In genomic region chr11:4661871-4662495, GRCm38 (mm10) we compare ENCODE assay signal across 14 mouse cellular contexts. TPM values are rescaled to one million over a fixed set of nuclear protein-coding genes. Genes with fewer than 3 reads are reported as not detected.
DNase-seq lines count a peak whose midpoint lies in the region; ATAC-seq and TF ChIP-seq lines count a peak whose summit lies in the region.
"Had no signal": no experiment of that assay in that cellular context is flagged by ENCODE, and none has a peak within 500 bp of the region (broad histone marks: within the 10 kb centered on the region; RNA-seq: fewer than 3 reads in every experiment).

No protein-coding gene starts in this region.

- no peak for ATAC-seq in liver, postnatal 0 days

- peak; percentile 30 for DNase-seq in layer of hippocampus, adult 9-11 months
- no peak for DNase-seq in layer of hippocampus, postnatal 10 days (ENCODE audit: low spot score in 2 of 2)
- no peak for DNase-seq in MEL (ENCODE audit: low read depth, low spot score)
- peak; percentile 38 for DNase-seq in cerebellum, adult 11 months
- no peak for DNase-seq in liver, postnatal 0 days
- DNase-seq in spleen, adult 12 weeks (ENCODE audit: low spot score), result no peak
- DNase-seq in kidney, postnatal 10 days, result no peak
- DNase-seq in right cerebral cortex, postnatal 36 days (ENCODE audit: low spot score in 2 of 2), result no peak

- no peaks in the 10 kb centered on the region for H3K79me2 ChIP-seq in MEL (ENCODE audit: control insufficient read depth, insufficient read depth, low read length, poor library complexity)

- no peak for TF ChIP-seq RAD21 in MEL (IDR thresholded peaks at IDR 0.05; ENCODE audit: low read depth, low read length)

- no peak for TF ChIP-seq CTCF in MEL (IDR thresholded peaks at IDR 0.05 in 2 of 3, conservative IDR thresholded peaks at IDR 0.05 in 1 of 3; ENCODE audit: control insufficient read depth in 1 of 3, insufficient read depth in 1 of 3, low read depth in 2 of 3, low read length in 3 of 3, poor library complexity in 1 of 3, severe bottlenecking in 1 of 3)
- TF ChIP-seq CTCF in liver, postnatal 0 days (IDR thresholded peaks at IDR 0.05; ENCODE audit: low read depth), result no peak

- peak overlapping the region; percentile 26; the same call in 1 of the 2 replicates for H3K27ac ChIP-seq in MEL (ENCODE audit: control insufficient read depth, low read depth, low read length)
- H3K27ac ChIP-seq in liver, postnatal 0 days (ENCODE audit: low read depth), result 0 out of 2 replicates have a peak overlapping the region, but pooled peaks have one; percentile 29
- H3K27ac ChIP-seq: hindbrain, embryonic 15.5 days had no signal

- H3K27me3 ChIP-seq in MEL (ENCODE audit: control insufficient read depth in 1 of 2, insufficient read depth in 2 of 2, low read length in 2 of 2), result no peaks in the 10 kb centered on the region
- H3K27me3 ChIP-seq in liver, postnatal 0 days (ENCODE audit: insufficient read depth, low read length), result no peaks in the 10 kb centered on the region
- H3K27me3 ChIP-seq: hindbrain, embryonic 15.5 days had no signal

- H3K9me3 ChIP-seq in MEL (replicated peaks; ENCODE audit: insufficient read depth, low read length), result no peaks in the 10 kb centered on the region
- no peaks in the 10 kb centered on the region for H3K9me3 ChIP-seq in liver, postnatal 0 days (ENCODE audit: low read length)
- H3K9me3 ChIP-seq: hindbrain, embryonic 15.5 days had no signal

- peaks cover 20 to 25% of the 10 kb centered on the region in 2 experiments for H3K4me1 ChIP-seq in MEL (ENCODE audit: control insufficient read depth in 1 of 2, insufficient read depth in 2 of 2, low read length in 2 of 2)
- H3K4me1 ChIP-seq in liver, postnatal 0 days (ENCODE audit: insufficient read depth), result peaks cover 12% of the 10 kb centered on the region

- H3K9ac ChIP-seq in MEL (ENCODE audit: control insufficient read depth, low read depth, low read length, poor library complexity, severe bottlenecking), result no peak overlapping the region
- H3K9ac ChIP-seq in liver, postnatal 0 days (replicated peaks), result no peak overlapping the region
- H3K9ac ChIP-seq: hindbrain, embryonic 15.5 days had no signal

- no peak for TF ChIP-seq EP300 in MEL (IDR thresholded peaks at IDR 0.05; ENCODE audit: low read depth in 1 of 2, low read length in 2 of 2)
- TF ChIP-seq EP300 in liver, postnatal 0 days (IDR thresholded peaks at IDR 0.05; ENCODE audit: low read depth), result no peak

- H3K4me3 ChIP-seq in MEL (ENCODE audit: control insufficient read depth in 1 of 2, insufficient read depth in 1 of 2, low read depth in 2 of 2, low read length in 2 of 2), result no peak overlapping the region
- no peak overlapping the region for H3K4me3 ChIP-seq in liver, postnatal 0 days (ENCODE audit: low read depth, low read length)
- H3K4me3 ChIP-seq: hindbrain, embryonic 15.5 days had no signal

- H3K4me2 ChIP-seq in liver, postnatal 0 days (ENCODE audit: low read depth, low read length), result no peak overlapping the region
- H3K4me2 ChIP-seq: hindbrain, embryonic 15.5 days had no signal

- TF ChIP-seq POLR2A in MEL (IDR thresholded peaks at IDR 0.05; ENCODE audit: control insufficient read depth in 1 of 2, insufficient read depth in 1 of 2, low read depth in 1 of 2, low read length in 2 of 2, poor library complexity in 1 of 2), result no peak

- H3K36me3 ChIP-seq in MEL (ENCODE audit: control insufficient read depth in 1 of 2, insufficient read depth in 2 of 2, low read length in 2 of 2), result peaks cover 10 to 29% of the 10 kb centered on the region in 2 experiments
- peaks cover 36% of the 10 kb centered on the region for H3K36me3 ChIP-seq in liver, postnatal 0 days (replicated peaks; ENCODE audit: insufficient read depth, low read length)

- 87% methylated on average over 10 of the region's 10 CpGs for whole genome bisulfite sequencing in liver, postnatal 0 days (ENCODE audit: insufficient replicate concordance)

TF ChIP-seq in MEL, 35 proteins besides CTCF, POLR2A, EP300 and RAD21:
- TF ChIP-seq TAL1 (IDR thresholded peaks at IDR 0.05; ENCODE audit: low read length) (no peak), CHD2 (IDR thresholded peaks at IDR 0.05; ENCODE audit: low read length) (no peak), KAT2A (conservative IDR thresholded peaks at IDR 0.05; ENCODE audit: low read depth, low read length) (no peak), BHLHE40 (IDR thresholded peaks at IDR 0.05; ENCODE audit: borderline replicate concordance, low read depth, low read length) (no peak), ZKSCAN1 (IDR thresholded peaks at IDR 0.05; ENCODE audit: low read depth, low read length) (no peak), ZC3H11A (IDR thresholded peaks at IDR 0.05; ENCODE audit: low read depth, low read length) (no peak), MEF2A (IDR thresholded peaks at IDR 0.05; ENCODE audit: extremely low read depth, insufficient replicate concordance, low read depth, low read length, poor library complexity, severe bottlenecking) (no peak), USF2 (IDR thresholded peaks at IDR 0.05; ENCODE audit: borderline replicate concordance in 1 of 2, insufficient read depth in 1 of 2, low read depth in 1 of 2, low read length in 2 of 2) (no peak), ETS1 (IDR thresholded peaks at IDR 0.05; ENCODE audit: low read depth, low read length) (no peak), RCOR1 (IDR thresholded peaks at IDR 0.05; ENCODE audit: low read depth, low read length) (no peak), POLR2AphosphoS2 (IDR thresholded peaks at IDR 0.05; ENCODE audit: low read length) (no peak), SMC3 (IDR thresholded peaks at IDR 0.05; ENCODE audit: low read depth, low read length) (no peak), MAX (IDR thresholded peaks at IDR 0.05; ENCODE audit: low read length) (no peak), POLR2AphosphoS5 (IDR thresholded peaks at IDR 0.05; ENCODE audit: borderline replicate concordance, low read depth, low read length) (no peak), TCF12 (IDR thresholded peaks at IDR 0.05; ENCODE audit: low read depth, low read length) (no peak), ZNF384 (IDR thresholded peaks at IDR 0.05; ENCODE audit: low read depth, low read length) (no peak), MAFK (IDR thresholded peaks at IDR 0.05; ENCODE audit: borderline replicate concordance, low read depth, low read length) (no peak), MYC (IDR thresholded peaks at IDR 0.05; ENCODE audit: low read depth, low read length) (no peak), JUND (IDR thresholded peaks at IDR 0.05; ENCODE audit: low read depth, low read length) (no peak)

RNA-seq across cellular contexts. Expression of gene Ascc2, which starts 24.4 kb away (rescaled TPM):
- total RNA-seq in layer of hippocampus, postnatal 10 days (2021), result 10 to 100 TPM; 23.7 to 24.4 TPM
- total RNA-seq in MEL (2012; rRNA removed), result 27.5 and 29.4 TPM in 2 replicates
- 10 to 100 TPM; 43.5 to 98.2 TPM for polyA plus RNA-seq in MEL (2012; ENCODE audit: insufficient read depth in 1 of 2, insufficient read length in 2 of 2, low read depth in 1 of 2, low replicate concordance in 2 of 2, missing spikeins in 1 of 2)
- 9.5 and 9.7 TPM in 2 replicates for polyA plus RNA-seq in liver, postnatal 0 days (2015; fragmentation: Nextera tagmentation; extraction: Ambion mirVana)

RNA-seq across cellular contexts. Expression of gene Gm11032, which starts 42.1 kb away (rescaled TPM):
- total RNA-seq in layer of hippocampus, postnatal 10 days (2021), result not detected
- total RNA-seq in MEL (2012; rRNA removed), result not detected in 2 replicates
- not detected for polyA plus RNA-seq in MEL (2012; ENCODE audit: insufficient read depth in 1 of 2, insufficient read length in 2 of 2, low read depth in 1 of 2, low replicate concordance in 2 of 2, missing spikeins in 1 of 2)
- not detected in 2 replicates for polyA plus RNA-seq in liver, postnatal 0 days (2015; fragmentation: Nextera tagmentation; extraction: Ambion mirVana)
- total RNA-seq: granulocyte monocyte progenitor cell, adult 5-6 weeks; layer of hippocampus, adult 18-20 months; megakaryocyte-erythroid progenitor cell, adult 5-6 weeks had no signal
- polyA plus RNA-seq: embryonic facial prominence, embryonic 14.5 days; hindbrain, embryonic 15.5 days; urinary bladder, adult 2 months had no signal

RNA-seq across cellular contexts. Expression of gene Uqcr10, which starts 42.2 kb away (rescaled TPM):
- 100 to 1,000 TPM; 436 to 483 TPM for total RNA-seq in layer of hippocampus, postnatal 10 days (2021)
- total RNA-seq in MEL (2012; rRNA removed), result 1,416 and 1,438 TPM in 2 replicates
- polyA plus RNA-seq in MEL (2012; ENCODE audit: insufficient read depth in 1 of 2, insufficient read length in 2 of 2, low read depth in 1 of 2, low replicate concordance in 2 of 2, missing spikeins in 1 of 2), result 100 to 1,000 TPM in 1 of 2 experiments, not detected in 1; 598 TPM
- 1,070 and 1,167 TPM in 2 replicates for polyA plus RNA-seq in liver, postnatal 0 days (2015; fragmentation: Nextera tagmentation; extraction: Ambion mirVana)

RNA-seq across cellular contexts. Expression of gene Zmat5, which starts 42.5 kb away (rescaled TPM):
- total RNA-seq in layer of hippocampus, postnatal 10 days (2021), result 10 to 100 TPM; 31.6 to 38.2 TPM
- 39.3 and 40.1 TPM in 2 replicates for total RNA-seq in MEL (2012; rRNA removed)
- 10 to 100 TPM in 1 of 2 experiments, not detected in 1; 36.9 TPM for polyA plus RNA-seq in MEL (2012; ENCODE audit: insufficient read depth in 1 of 2, insufficient read length in 2 of 2, low read depth in 1 of 2, low replicate concordance in 2 of 2, missing spikeins in 1 of 2)
- polyA plus RNA-seq in liver, postnatal 0 days (2015; fragmentation: Nextera tagmentation; extraction: Ambion mirVana), result 18.6 and 19.2 TPM in 2 replicates

Comparison
In these comparisons a context has a peak if more than half of its experiments do, and no peak if none do; other contexts are left out.
1. DNase-seq: peak in layer of hippocampus, adult 9-11 months (single experiment) and cerebellum, adult 11 months (single experiment); none in layer of hippocampus, postnatal 10 days (0 of 2), MEL (single experiment), liver, postnatal 0 days (single experiment), spleen, adult 12 weeks (single experiment), kidney, postnatal 10 days (single experiment) and right cerebral cortex, postnatal 36 days (0 of 2).